Mouse (Mus musculus): Measurements from ENCODE around the gene Nfkbil1.
A peak's percentile ranks its signal among the peaks of the same experiment; 100 is the strongest.

The Nfkbil1 gene

DNA sequence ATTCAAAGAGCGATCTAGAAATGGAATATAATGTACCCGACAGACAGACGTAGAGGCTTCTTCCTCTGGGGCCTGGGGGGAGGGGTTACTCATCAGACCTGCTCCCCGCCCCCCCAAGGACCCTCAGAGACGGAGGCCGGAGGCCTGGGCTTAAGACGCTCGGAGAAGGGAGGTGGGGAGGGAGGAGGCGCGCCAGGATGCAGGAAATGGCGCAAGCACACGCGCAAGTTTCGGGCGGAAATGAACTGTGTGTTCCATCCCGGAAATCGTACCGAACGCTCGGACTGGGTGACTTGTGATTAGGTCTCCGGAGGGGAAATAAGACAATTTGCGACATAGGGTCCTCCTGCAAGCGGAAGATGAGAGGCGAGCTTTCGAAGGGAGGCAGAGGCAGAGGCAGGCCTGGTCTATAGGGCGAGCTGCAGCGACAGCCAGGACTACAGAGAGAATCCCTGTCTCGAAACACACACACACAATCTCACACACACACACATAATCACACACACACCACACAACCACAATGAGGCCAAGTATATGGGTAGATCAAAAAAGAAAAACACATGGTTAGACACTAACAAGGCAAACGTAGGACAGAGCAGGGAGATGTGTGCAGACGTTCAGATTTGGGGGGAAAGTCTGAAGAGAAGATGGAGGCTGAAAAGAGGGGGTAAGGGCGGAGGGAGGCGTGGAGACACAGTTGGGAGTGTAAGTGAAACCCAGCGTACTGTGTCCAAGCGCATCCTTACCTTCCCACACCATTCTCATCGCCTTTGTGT, at the start of gene Nfkbil1:
Nfkbil1 (minus strand) TSS at position 179 of the 776 bp plus-strand sequence.
- DNase-seq (ENCODE audit: low read depth), result peak; percentile 96

GRCm38 (mm10) chr17:35280276-35280675, 44.7 kb upstream of the Nfkbil1 start:
- no peak for DNase-seq (ENCODE audit: low read depth)

DNA sequence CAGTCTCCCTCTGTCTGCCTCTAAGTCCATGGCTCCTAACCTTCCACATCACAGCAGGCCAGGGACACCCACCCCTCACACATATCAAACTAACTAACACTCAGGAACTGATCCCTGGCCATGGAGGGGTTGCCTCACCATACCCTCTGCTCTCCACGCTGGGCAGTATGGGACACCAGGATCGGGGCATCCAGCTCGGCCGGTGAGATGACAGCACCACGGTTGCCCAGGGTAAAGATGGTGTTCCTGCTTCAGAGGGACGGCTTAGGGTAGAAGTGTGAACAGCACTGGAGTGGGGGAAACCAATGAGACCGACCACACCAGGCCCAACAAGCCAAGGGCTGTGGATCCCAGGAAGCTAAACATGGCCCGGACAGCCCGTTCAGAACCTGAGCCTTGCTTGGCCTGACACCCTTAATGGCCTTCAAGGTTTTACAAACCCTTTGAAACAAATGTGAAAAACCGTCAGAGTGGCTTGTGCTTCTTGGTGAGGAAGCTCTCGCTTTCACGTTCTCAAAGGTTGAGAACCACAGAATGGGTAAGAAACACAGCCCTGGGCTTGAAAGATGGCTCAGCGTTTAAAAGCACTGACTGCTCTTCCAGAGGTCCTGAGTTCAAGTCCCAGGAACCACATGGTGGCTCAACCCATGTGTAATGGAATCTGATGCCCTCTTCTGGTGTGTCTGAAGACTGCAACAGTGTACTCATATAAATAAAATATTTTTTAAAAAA, 43.5 kb upstream of the Nfkbil1 start:
- DNase-seq (ENCODE audit: low read depth), result no peak

DNA sequence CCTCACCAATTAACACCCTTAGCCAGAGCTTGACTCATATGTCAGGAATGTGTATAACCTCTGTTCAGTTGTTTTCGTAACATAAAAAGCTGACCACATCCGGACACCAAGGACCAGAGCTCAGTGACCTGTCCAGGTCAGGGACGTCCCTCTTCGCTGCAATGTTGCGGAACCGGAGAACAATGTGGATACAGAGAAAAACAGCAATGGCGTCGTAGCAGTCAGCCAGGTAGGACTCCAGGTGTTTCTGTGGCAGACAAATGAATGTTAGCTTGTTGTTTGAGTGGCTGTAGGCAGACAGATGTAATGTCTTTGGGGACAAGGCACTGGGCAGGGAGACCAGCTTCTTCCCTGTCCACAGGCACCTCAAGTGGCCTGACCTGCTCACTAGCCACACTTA, 42.5 kb upstream of the Nfkbil1 start:
- DNase-seq (ENCODE audit: low read depth), result no peak

- DNase-seq (ENCODE audit: low read depth), result no peak
Observed at GRCm38 (mm10) chr17:35276304-35276864, 40.8 kb upstream of the Nfkbil1 start.

- DNase-seq (ENCODE audit: low read depth), result peak; percentile 67
Observed at GRCm38 (mm10) chr17:35274770-35275169, 39.2 kb upstream of the Nfkbil1 start.

- DNase-seq (ENCODE audit: low read depth), result no peak
Observed at GRCm38 (mm10) chr17:35272249-35272648, 36.7 kb upstream of the Nfkbil1 start.

DNA sequence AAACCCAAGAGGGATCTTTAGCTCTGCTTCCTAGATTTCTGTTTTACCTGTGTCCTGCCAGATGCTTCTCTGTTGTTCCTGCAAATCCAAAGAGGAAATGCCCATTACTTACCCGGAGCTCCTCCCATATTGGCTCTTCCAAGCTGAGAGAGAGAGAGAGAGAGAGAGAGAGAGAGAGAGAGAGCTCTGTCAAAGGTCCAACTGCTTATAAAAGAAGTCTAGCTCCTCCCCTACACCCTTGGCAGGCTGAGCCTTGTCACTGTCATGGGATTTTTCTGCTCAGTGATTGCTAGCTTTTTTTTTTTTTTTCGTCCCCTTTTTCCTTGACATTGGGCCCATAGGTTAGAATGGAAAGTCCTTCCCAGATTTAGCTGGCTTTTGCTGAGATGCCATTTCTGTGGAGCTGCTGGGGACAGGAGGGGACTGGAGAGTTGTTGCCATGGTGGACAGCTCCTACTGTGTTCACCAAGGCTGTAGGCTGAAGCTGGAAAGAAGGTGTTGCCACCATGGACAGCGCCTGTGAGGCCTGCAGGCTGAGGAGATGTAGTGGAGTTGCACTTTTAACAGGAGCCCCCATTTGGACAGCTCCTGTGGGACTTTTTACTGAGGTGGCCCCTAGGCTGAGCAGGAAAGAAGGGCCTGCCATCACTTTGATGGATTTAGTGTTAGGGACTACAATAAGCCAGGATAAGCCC, 34.2 kb upstream of the Nfkbil1 start:
- DNase-seq (ENCODE audit: low read depth), result peak; percentile 55

DNA sequence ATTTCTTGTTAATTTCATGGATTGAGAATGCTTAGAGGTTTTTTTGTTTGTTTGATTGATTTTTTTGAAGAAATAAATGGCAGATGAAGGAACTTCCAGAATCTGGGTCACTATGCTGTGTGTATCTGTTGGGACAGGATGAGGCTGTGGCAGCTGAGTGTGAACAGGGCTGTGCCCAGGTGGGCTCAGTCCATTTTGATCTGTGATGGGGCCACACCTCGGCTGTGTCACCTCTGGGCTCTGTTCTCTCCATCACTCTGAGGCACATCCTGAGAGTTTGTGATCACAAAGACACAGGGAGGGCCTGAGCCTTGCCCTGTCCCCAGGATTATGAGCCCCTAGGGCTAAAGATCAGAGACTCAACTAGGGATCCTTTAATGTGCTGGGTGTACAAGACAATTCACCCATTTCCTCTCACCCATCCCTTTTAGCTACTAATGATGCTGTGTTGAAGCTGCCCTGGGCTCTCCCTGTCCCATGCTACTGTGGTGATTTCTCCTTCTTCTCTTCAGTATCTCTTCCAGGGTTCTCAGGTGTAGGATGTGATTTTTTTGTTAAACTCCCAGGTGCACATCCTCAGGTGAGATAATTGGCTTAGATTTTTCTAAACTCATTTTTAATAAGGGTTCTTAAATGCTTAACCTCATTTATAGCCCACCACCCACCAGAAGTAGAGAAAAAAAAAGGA, 32.0 kb upstream of the Nfkbil1 start:
- DNase-seq (ENCODE audit: low read depth), result no peak

GRCm38 (mm10) chr17:35263523-35263883, 27.9 kb upstream of the Nfkbil1 start:
- no peak for DNase-seq (ENCODE audit: low read depth)

- peak; percentile 93 for DNase-seq (ENCODE audit: low read depth)
Observed at GRCm38 (mm10) chr17:35262664-35263522, 27.3 kb upstream of the Nfkbil1 start, which contains the start of gene H2-D1. Gene H2-D1, plus strand, starts transcription at chr17:35262730.

GRCm38 (mm10) chr17:35261651-35262050, 26.1 kb upstream of the Nfkbil1 start:
- DNase-seq (ENCODE audit: low read depth), result no peak

DNA sequence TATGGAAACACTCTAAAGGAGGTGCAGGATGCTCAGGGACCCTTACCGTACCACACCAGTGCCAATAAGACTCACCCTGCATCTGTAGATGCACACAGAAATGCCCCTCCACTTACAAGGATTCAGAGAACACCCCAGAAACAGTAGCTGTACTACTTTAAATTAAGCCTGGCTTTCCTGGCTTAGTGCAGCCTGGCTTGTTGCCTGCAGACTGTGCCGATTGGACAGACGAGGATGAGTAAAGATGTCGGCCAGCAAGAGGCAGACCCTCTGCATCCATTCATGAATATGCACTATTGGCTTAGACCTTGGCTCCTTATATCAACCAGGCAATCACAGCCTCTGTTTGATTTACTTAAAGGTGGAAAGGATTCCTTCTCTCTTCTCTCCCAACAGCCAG, 24.0 kb upstream of the Nfkbil1 start:
- no peak for DNase-seq (ENCODE audit: low read depth)

- no peak for DNase-seq (ENCODE audit: low read depth)
Observed at GRCm38 (mm10) chr17:35258492-35259478, 23.2 kb upstream of the Nfkbil1 start.

- peak; percentile 96 for DNase-seq (ENCODE audit: low read depth)
Observed at GRCm38 (mm10) chr17:35257824-35258491, 22.4 kb upstream of the Nfkbil1 start.

GRCm38 (mm10) chr17:35257378-35257777, 21.8 kb upstream of the Nfkbil1 start:
- no peak for DNase-seq (ENCODE audit: low read depth)

DNA sequence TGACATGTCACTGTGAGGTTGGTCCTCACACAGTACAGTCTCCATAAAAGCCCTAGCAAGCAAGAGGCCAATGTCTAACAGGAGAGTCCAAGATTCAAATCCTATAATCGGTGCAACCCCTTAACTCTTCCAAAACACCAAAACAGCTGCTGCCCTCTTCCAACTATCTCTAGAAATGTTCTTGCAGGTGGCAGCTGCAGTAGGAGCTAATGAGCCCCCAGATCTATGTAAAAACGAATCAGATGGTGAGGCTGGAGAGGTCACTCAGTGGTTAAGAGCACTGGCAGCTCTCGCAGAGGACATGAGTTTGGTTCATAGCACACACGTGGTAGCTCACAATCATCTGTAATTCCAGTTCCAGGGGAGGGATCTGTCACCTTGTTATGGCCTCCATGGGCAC, 20.1 kb upstream of the Nfkbil1 start:
- no peak for DNase-seq (ENCODE audit: low read depth)

GRCm38 (mm10) chr17:35255301-35255700, 19.7 kb upstream of the Nfkbil1 start:
- no peak for DNase-seq (ENCODE audit: low read depth)

Measured in c-Kit-positive CD71-positive TER-119-negative erythroid progenitor cells, embryonic 14.5 days (primary cell).